Mouse (Mus musculus) stomach, postnatal 0 days (tissue): ENCODE measurements around the gene Dph6. TPM values are rescaled to one million over a fixed set of nuclear protein-coding genes. Genes with fewer than 3 reads are reported as not detected.
"Not testable (repeated sequence)": the region's sequence is repeated elsewhere in the genome, so short reads cannot be mapped to it uniquely, and the experiment has no call there.

Experiments
- ATAC-seq: fragments of 200-750 bp; cut with Nextera tagmentation; 2 replicates; pipeline ENCODE4 v1.8.0; 2017; ENCODE audit not compliant: low FRiP score, low TSS enrichment
- DNase-seq: peaks from one replicate; pipeline ENCODE4 v3.0.0-alpha.2; 2016; ENCODE audit warnings: low spot score
- H3K27ac ChIP-seq: fragments of 300-500 bp; sonication (generic); replicated peaks from 2 replicates; pipeline ENCODE4 v1.5.1; 2014; ENCODE audit warnings: mild to moderate bottlenecking, control low read depth
- H3K27me3 ChIP-seq: fragments of 300-500 bp; sonication (generic); 2 replicates; pipeline ENCODE4 v1.6.1; 2014; ENCODE audit warnings: low read length; ENCODE audit not compliant: control insufficient read depth, insufficient read depth
- H3K36me3 ChIP-seq: fragments of 300-500 bp; sonication (generic); 2 replicates; pipeline ENCODE4 v1.6.1; 2014; ENCODE audit warnings: low read length, mixed read lengths; ENCODE audit not compliant: control insufficient read depth, insufficient read depth
- H3K4me1 ChIP-seq: fragments of 300-500 bp; sonication (generic); replicated peaks from 2 replicates; pipeline ENCODE4 v1.6.1; 2014; ENCODE audit warnings: antibody characterized with exemption; ENCODE audit not compliant: control insufficient read depth, insufficient read depth
- H3K4me2 ChIP-seq: fragments of 300-500 bp; sonication (generic); replicated peaks from 2 replicates; pipeline ENCODE4 v1.6.1; 2014; ENCODE audit warnings: low read depth, mild to moderate bottlenecking, control low read depth, moderate library complexity
- H3K4me3 ChIP-seq: fragments of 300-500 bp; sonication (generic); 2 replicates; pipeline ENCODE4 v1.5.1; 2014; ENCODE audit warnings: low read depth, low read length, control low read depth
- H3K9ac ChIP-seq: fragments of 300-500 bp; sonication (generic); 2 replicates; pipeline ENCODE4 v1.6.1; 2014; ENCODE audit warnings: mild to moderate bottlenecking, low read length, control low read depth, mixed read lengths
- H3K9me3 ChIP-seq: fragments of 300-500 bp; sonication (generic); 2 replicates; pipeline ENCODE4 v1.6.1; 2016; ENCODE audit warnings: low read length; ENCODE audit not compliant: control insufficient read depth
- CTCF ChIP-seq: IDR thresholded peaks from 2 replicates; pipeline ENCODE4 v1.5.1; 2016; ENCODE audit warnings: antibody characterized with exemption, low read depth, mild to moderate bottlenecking, moderate library complexity
- EP300 ChIP-seq: optimal IDR thresholded peaks from 2 replicates; pipeline ENCODE3; 2016; ENCODE audit warnings: antibody characterized with exemption
- WGBS: fragments of 180-500 bp; shearing (Covaris S2); extraction: QIAGEN DNeasy Blood & Tissue Kit; methylation state at CpG from one replicate; pipeline ENCODE4 v1.1.7; 2014; 5-methylcytosine and 5-hydroxymethylcytosine counted together
- polyA plus RNA-seq: library from polyadenylated mRNA; unstranded; fragments of >200 nt; fragmentation: Nextera tagmentation; extraction: Ambion mirVana; gene quantifications from 2 replicates; pipeline ENCODE4 v1.2.1, GENCODE M21; 2015

The Dph6 gene
- polyA plus RNA-seq, 1 experiment from 2014 or later = 13.4 TPM

GRCm38 (mm10) chr2:114621781-114622549 lies 32.8 kb downstream of the Dph6 start:
- WGBS = 38% methylated on average over 5 of the region's 5 CpGs
- no peaks in the 10 kb centered on the region for H3K36me3 ChIP-seq
- ATAC-seq (no peak), DNase-seq (no peak)
- no peak overlapping the region for H3K4me3 ChIP-seq
- H3K9ac ChIP-seq = no peak overlapping the region
- H3K27ac ChIP-seq = no peak overlapping the region
- TF ChIP-seq EP300 = no peak
- TF ChIP-seq CTCF = peak; percentile 72
- H3K4me2 ChIP-seq = peak overlapping the region; percentile 26; the same call in 1 of the 2 replicates
- no peaks in the 10 kb centered on the region for H3K27me3 ChIP-seq
- H3K9me3 ChIP-seq = no peaks in the 10 kb centered on the region
- H3K4me1 ChIP-seq = no peaks in the 10 kb centered on the region

DNA sequence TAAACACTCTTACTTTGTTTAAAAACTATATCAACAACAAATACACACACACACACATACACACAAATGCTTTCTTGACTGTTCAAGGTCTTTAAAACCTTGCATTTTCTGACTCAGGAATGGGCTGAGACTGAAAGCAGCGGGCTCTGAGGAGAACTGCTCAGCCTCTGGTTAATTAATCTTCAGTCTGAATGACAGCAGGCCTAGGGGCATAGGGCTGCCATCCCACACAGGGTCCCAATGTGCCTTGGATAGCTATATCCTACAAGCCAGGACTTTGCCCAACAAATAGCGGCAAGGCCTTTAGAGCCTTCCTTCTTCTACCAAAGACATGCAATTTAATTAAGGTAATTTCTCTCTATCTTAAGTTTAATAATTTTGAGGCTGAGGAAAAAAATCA lies 43.2 kb downstream of the Dph6 start:
- Histone ChIP-seq H3K4me3 (no peak overlapping the region), H3K27me3 (no peaks in the 10 kb centered on the region), H3K9ac (no peak overlapping the region), H3K4me1 (no peaks in the 10 kb centered on the region), H3K9me3 (no peaks in the 10 kb centered on the region), H3K27ac (no peak overlapping the region), H3K4me2 (no peak overlapping the region), H3K36me3 (no peaks in the 10 kb centered on the region)
- WGBS = 75% methylated on average over 2 of the region's 2 CpGs
- no peak for TF ChIP-seq CTCF
- no peak for TF ChIP-seq EP300
- ATAC-seq (no peak), DNase-seq (no peak)

- H3K9me3 ChIP-seq = no peaks in the 10 kb centered on the region
- H3K36me3 ChIP-seq = no peaks in the 10 kb centered on the region
- H3K9ac ChIP-seq = no peak overlapping the region
- ATAC-seq = no peak
- no peak for DNase-seq
- H3K4me3 ChIP-seq = no peak overlapping the region
- no peak overlapping the region for H3K27ac ChIP-seq
- no peak for TF ChIP-seq CTCF
- no peak for TF ChIP-seq EP300
- no peak overlapping the region for H3K4me2 ChIP-seq
- WGBS = 22% methylated on average over 2 of the region's 2 CpGs
- no peaks in the 10 kb centered on the region for H3K27me3 ChIP-seq
- no peaks in the 10 kb centered on the region for H3K4me1 ChIP-seq
Observed at GRCm38 (mm10) chr2:114610110-114610509, 44.7 kb downstream of the Dph6 start.

DNA sequence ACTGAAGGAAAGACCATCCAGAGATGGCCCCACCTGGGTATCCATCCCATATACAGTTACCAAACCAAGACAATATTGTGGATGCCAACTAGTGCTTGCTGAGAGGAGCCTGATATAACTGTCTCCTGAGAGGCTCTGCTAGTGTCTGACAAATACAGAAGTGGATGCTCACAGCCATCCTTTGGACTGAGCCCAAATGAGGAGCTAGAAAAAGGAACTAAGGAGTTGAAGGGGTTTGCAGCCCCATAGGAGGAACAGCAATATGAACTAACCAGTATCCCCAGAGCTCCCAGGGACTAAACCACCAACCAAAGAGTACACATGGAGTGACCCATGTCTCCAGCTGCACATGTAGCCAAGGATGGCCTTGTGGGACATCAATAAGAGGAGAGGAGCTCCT lies 49.6 kb downstream of the Dph6 start:
- not testable (repeated sequence) for ATAC-seq, H3K4me2 ChIP-seq, H3K27me3 ChIP-seq, H3K4me1 ChIP-seq, H3K36me3 ChIP-seq, H3K4me3 ChIP-seq, DNase-seq, H3K9me3 ChIP-seq, H3K9ac ChIP-seq, H3K27ac ChIP-seq

DNA sequence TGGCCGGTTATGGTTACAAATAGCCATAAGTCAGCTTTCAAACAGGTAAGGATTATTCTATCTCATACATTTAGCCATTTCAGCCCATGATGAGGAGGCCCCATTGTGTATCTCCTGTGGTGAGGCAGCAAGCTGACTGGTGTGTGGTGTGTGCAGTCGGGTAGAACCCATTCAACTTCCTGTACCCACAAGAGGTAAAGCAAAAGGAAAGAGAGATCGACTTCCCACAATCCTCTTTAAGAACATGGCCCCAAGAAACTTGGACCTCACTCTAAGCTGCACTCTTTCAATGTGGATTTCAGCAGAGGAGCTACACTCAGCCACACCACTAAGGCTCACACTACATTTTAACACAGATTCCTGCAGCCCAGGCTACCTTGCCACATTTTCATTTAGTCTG lies 53.6 kb downstream of the Dph6 start:
- 93% methylated on average over 3 of the region's 3 CpGs for WGBS
- H3K9me3 ChIP-seq = no peaks in the 10 kb centered on the region
- no peak for ATAC-seq
- no peak overlapping the region for H3K27ac ChIP-seq
- no peak for DNase-seq
- H3K27me3 ChIP-seq = no peaks in the 10 kb centered on the region
- no peak overlapping the region for H3K4me3 ChIP-seq
- no peak overlapping the region for H3K9ac ChIP-seq
- no peaks in the 10 kb centered on the region for H3K4me1 ChIP-seq
- TF ChIP-seq CTCF (no peak), EP300 (no peak)
- no peak overlapping the region for H3K4me2 ChIP-seq
- H3K36me3 ChIP-seq = no peaks in the 10 kb centered on the region

- 28% methylated on average over 2 of the region's 2 CpGs for WGBS
- ATAC-seq = no peak
- H3K4me3 ChIP-seq = no peak overlapping the region
- H3K4me1 ChIP-seq = no peaks in the 10 kb centered on the region
- H3K4me2 ChIP-seq = no peak overlapping the region
- no peak overlapping the region for H3K27ac ChIP-seq
- TF ChIP-seq EP300 (no peak), CTCF (no peak)
- no peaks in the 10 kb centered on the region for H3K9me3 ChIP-seq
- no peaks in the 10 kb centered on the region for H3K27me3 ChIP-seq
- no peaks in the 10 kb centered on the region for H3K36me3 ChIP-seq
- DNase-seq = no peak
- no peak overlapping the region for H3K9ac ChIP-seq
Observed at GRCm38 (mm10) chr2:114599793-114600192, 55.0 kb downstream of the Dph6 start.
